Mouse (Mus musculus): ENCODE results near the gene 4931428F04Rik. TPM values are rescaled to one million over a fixed set of nuclear protein-coding genes. Genes with fewer than 3 reads are reported as not detected.

Gene 4931428F04Rik
- total RNA-seq (2015) (2.1 and 4.2 TPM in 2 replicates), total RNA-seq (2017) (1.5 and 1.8 TPM in 2 replicates)

- peak; percentile 28 for ATAC-seq (replicated peaks; ENCODE audit: poor library complexity)
These were observed at the start of gene 4931428F04Rik for GRCm38 (mm10) chr8:105289805-105290460. 4931428F04Rik (minus strand) TSS chr8:105289864.

GRCm38 (mm10) chr8:105338992-105339391 is 49.3 kb upstream of the 4931428F04Rik start:
- peak; percentile 58; the same call in 1 of the 2 replicates for ATAC-seq (replicated peaks; ENCODE audit: poor library complexity)

GRCm38 (mm10) chr8:105336373-105337130 is 46.9 kb upstream of the 4931428F04Rik start:
- ATAC-seq (replicated peaks; ENCODE audit: poor library complexity), result peak; percentile 32; the same call in 1 of the 2 replicates

GRCm38 (mm10) chr8:105332523-105332922 is 42.9 kb upstream of the 4931428F04Rik start:
- ATAC-seq (replicated peaks; ENCODE audit: poor library complexity), result no peak

GRCm38 (mm10) chr8:105331931-105332330 is 42.3 kb upstream of the 4931428F04Rik start:
- no peak for ATAC-seq (replicated peaks; ENCODE audit: poor library complexity)

- ATAC-seq (replicated peaks; ENCODE audit: poor library complexity), result no peak
These were observed 41.8 kb upstream of the 4931428F04Rik start for GRCm38 (mm10) chr8:105331469-105331868.

GRCm38 (mm10) chr8:105330325-105330724 is 40.7 kb upstream of the 4931428F04Rik start:
- no peak for ATAC-seq (replicated peaks; ENCODE audit: poor library complexity)

- no peak for ATAC-seq (replicated peaks; ENCODE audit: poor library complexity)
These were observed 37.3 kb upstream of the 4931428F04Rik start for GRCm38 (mm10) chr8:105326968-105327367.

GRCm38 (mm10) chr8:105326141-105326672 is 36.5 kb upstream of the 4931428F04Rik start, which contains the start of the genes Lrrc29 and Tmem208:
Lrrc29 (minus strand) TSS chr8:105326278.
Tmem208 (plus strand) TSS chr8:105326354.
- ATAC-seq (replicated peaks; ENCODE audit: poor library complexity), result peak; percentile 89

GRCm38 (mm10) chr8:105325641-105326093 is 36.0 kb upstream of the 4931428F04Rik start:
- ATAC-seq (replicated peaks; ENCODE audit: poor library complexity), result no peak; the same call in 1 of the 2 replicates

- ATAC-seq (replicated peaks; ENCODE audit: poor library complexity), result peak; percentile 45
These were observed 33.5 kb upstream of the 4931428F04Rik start for GRCm38 (mm10) chr8:105323183-105323582.

GRCm38 (mm10) chr8:105318662-105319190 is 29.1 kb upstream of the 4931428F04Rik start:
- ATAC-seq (replicated peaks; ENCODE audit: poor library complexity), result no peak

GRCm38 (mm10) chr8:105317941-105318340 is 28.3 kb upstream of the 4931428F04Rik start:
- ATAC-seq (replicated peaks; ENCODE audit: poor library complexity), result no peak

- no peak for ATAC-seq (replicated peaks; ENCODE audit: poor library complexity)
These were observed 25.6 kb upstream of the 4931428F04Rik start for GRCm38 (mm10) chr8:105315073-105315769.

GRCm38 (mm10) chr8:105313622-105314402 is 24.1 kb upstream of the 4931428F04Rik start:
- ATAC-seq (replicated peaks; ENCODE audit: poor library complexity), result peak; percentile 18

- ATAC-seq (replicated peaks; ENCODE audit: poor library complexity), result peak; percentile 76
These were observed 23.3 kb upstream of the 4931428F04Rik start for GRCm38 (mm10) chr8:105312891-105313481.

- peak; percentile 72 for ATAC-seq (replicated peaks; ENCODE audit: poor library complexity)
These were observed 22.1 kb upstream of the 4931428F04Rik start for GRCm38 (mm10) chr8:105311718-105312117.

GRCm38 (mm10) chr8:105310118-105310517 is 20.5 kb upstream of the 4931428F04Rik start:
- no peak for ATAC-seq (replicated peaks; ENCODE audit: poor library complexity)

- no peak for ATAC-seq (replicated peaks; ENCODE audit: poor library complexity)
These were observed 19.6 kb upstream of the 4931428F04Rik start for GRCm38 (mm10) chr8:105309142-105309847.
